Comparison of ENCODE assay signal across 14 mouse cellular contexts in the genomic region with DNA sequence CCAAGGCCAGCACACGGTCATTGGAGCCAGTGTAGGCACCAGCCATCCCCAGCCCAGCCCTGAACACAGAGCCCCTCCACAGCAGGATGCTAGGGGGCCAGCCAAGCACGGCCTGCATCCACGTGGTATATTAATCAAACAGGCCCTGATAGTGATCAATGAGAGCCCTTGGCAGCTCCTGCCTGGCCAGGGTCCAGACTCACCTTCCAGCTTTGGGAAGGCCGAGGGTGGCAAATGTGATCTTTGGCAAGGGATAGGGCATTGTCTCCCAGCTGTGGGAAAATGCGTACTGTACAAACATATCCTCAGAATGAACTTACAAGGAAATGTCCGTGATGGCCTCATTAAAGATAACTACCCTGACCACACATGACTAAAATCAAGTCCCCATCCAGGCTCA. TPM values are rescaled to one million over a fixed set of nuclear protein-coding genes. Genes with fewer than 3 reads are reported as not detected.
A peak's percentile ranks its signal among the peaks of the same experiment; 100 is the strongest.
DNase-seq lines count a peak whose midpoint lies in the region; ATAC-seq lines count a peak whose summit lies in the region.
"Had no signal": no experiment of that assay in that cellular context is flagged by ENCODE, and none has a peak within 500 bp of the region (broad histone marks: within the 10 kb centered on the region; RNA-seq: fewer than 3 reads in every experiment).

No protein-coding gene starts in this region.

- 0 out of 2 replicates have a peak, but pooled peaks cover 5% of the 10 kb centered on the region for H3K4me1 ChIP-seq in heart, embryonic 15.5 days (replicated peaks)
- H3K4me1 ChIP-seq: liver, embryonic 12.5 days; midbrain, embryonic 12.5 days had no signal

- H3K9me3 ChIP-seq in heart, embryonic 15.5 days (replicated peaks) = no peaks in the 10 kb centered on the region
- H3K9me3 ChIP-seq: embryonic facial prominence, embryonic 13.5 days; hindbrain, embryonic 12.5 days; liver, embryonic 12.5 days; midbrain, embryonic 12.5 days; neural tube, embryonic 13.5 days had no signal

- no peak overlapping the region for H3K4me3 ChIP-seq in heart, embryonic 15.5 days
- H3K4me3 ChIP-seq: embryonic facial prominence, embryonic 13.5 days; hindbrain, embryonic 12.5 days; liver, embryonic 12.5 days; midbrain, embryonic 12.5 days; neural tube, embryonic 13.5 days had no signal

- H3K9ac ChIP-seq in heart, embryonic 15.5 days = no peak overlapping the region
- H3K9ac ChIP-seq: embryonic facial prominence, embryonic 13.5 days; hindbrain, embryonic 12.5 days; liver, embryonic 12.5 days; midbrain, embryonic 12.5 days; neural tube, embryonic 13.5 days had no signal

- H3K27ac ChIP-seq in heart, embryonic 15.5 days = no peak overlapping the region
- H3K27ac ChIP-seq: embryonic facial prominence, embryonic 13.5 days; hindbrain, embryonic 12.5 days; liver, embryonic 12.5 days; midbrain, embryonic 12.5 days; neural tube, embryonic 13.5 days; stomach, postnatal 0 days had no signal

- DNase-seq in heart, adult 8-10 months (ENCODE audit: low spot score) = no peak
- peak; percentile 52 for DNase-seq in cerebellum, adult 9-11 months
- DNase-seq in cerebellum, postnatal 25 days = peak; percentile 47 to 57
- peak; percentile 35 to 47 for DNase-seq in kidney, postnatal 4 days
- no peak for DNase-seq in retina, postnatal 1 day
- DNase-seq: right cerebral cortex, postnatal 4 days had no signal

- ATAC-seq in heart, embryonic 15.5 days (replicated peaks; ENCODE audit: insufficient number of reproducible peaks, insufficient read depth, low FRiP score, low read depth) = 0 out of 2 replicates have a peak, but pooled peaks have one; percentile 29
- ATAC-seq in megakaryocyte, adult 5-6 weeks (ENCODE audit: poor library complexity, severe bottlenecking) = no peak

- 49% methylated on average over 6 of the region's 6 CpGs for WGBS in heart, embryonic 15.5 days

- H3K4me2 ChIP-seq in heart, embryonic 15.5 days = no peak overlapping the region
- H3K4me2 ChIP-seq: embryonic facial prominence, embryonic 13.5 days; hindbrain, embryonic 12.5 days; liver, embryonic 12.5 days; midbrain, embryonic 12.5 days; neural tube, embryonic 13.5 days had no signal

- no peaks in the 10 kb centered on the region for H3K36me3 ChIP-seq in heart, embryonic 15.5 days
- H3K36me3 ChIP-seq: embryonic facial prominence, embryonic 13.5 days; hindbrain, embryonic 12.5 days; liver, embryonic 12.5 days; midbrain, embryonic 12.5 days; neural tube, embryonic 13.5 days had no signal

- H3K27me3 ChIP-seq in heart, embryonic 15.5 days = no peaks in the 10 kb centered on the region
- H3K27me3 ChIP-seq: embryonic facial prominence, embryonic 13.5 days; liver, embryonic 12.5 days had no signal

RNA-seq across cellular contexts. Expression of a gene that starts 31.2 kb away (rescaled TPM):
- 0.44 TPM in 1 of 2 replicates, not detected in the other for polyA plus RNA-seq in heart, embryonic 15.5 days (2015; fragmentation: Nextera tagmentation; extraction: Ambion mirVana)
- total RNA-seq in heart, adult 8-10 months (2022) = 1 to 10 TPM in 1 of 4 experiments, not detected in 3; 1.1 TPM
- not detected in 2 replicates for total RNA-seq in megakaryocyte, adult 5-6 weeks (2015)
- total RNA-seq in megakaryocyte, adult 5-6 weeks (2017) = not detected in 2 replicates
- polyA plus RNA-seq: neural tube, embryonic 13.5 days had no signal

RNA-seq across cellular contexts. Expression of a gene that starts 44.7 kb away (rescaled TPM):
- 4.6 and 7.4 TPM in 2 replicates for polyA plus RNA-seq in heart, embryonic 15.5 days (2015; fragmentation: Nextera tagmentation; extraction: Ambion mirVana)
- total RNA-seq in heart, adult 8-10 months (2022) = 1 to 10 TPM; 1.7 to 4.7 (median 2.5) TPM
- 7.9 and 8.6 TPM in 2 replicates for total RNA-seq in megakaryocyte, adult 5-6 weeks (2015)
- 6.7 and 7.5 TPM in 2 replicates for total RNA-seq in megakaryocyte, adult 5-6 weeks (2017)

Comparison
In these comparisons a context has a peak if more than half of its experiments do, and no peak if none do; other contexts are left out.
1. DNase-seq: peak in cerebellum, adult 9-11 months (single experiment), cerebellum, postnatal 25 days (2 of 2) and kidney, postnatal 4 days (2 of 2); none in heart, adult 8-10 months (single experiment) and retina, postnatal 1 day (single experiment).